Mouse (Mus musculus) midbrain, embryonic 14.5 days (tissue): Measurements from ENCODE around the gene Bmp8a. TPM values are rescaled to one million over a fixed set of nuclear protein-coding genes. Genes with fewer than 3 reads are reported as not detected.
"Not testable (repeated sequence)": the region's sequence is repeated elsewhere in the genome, so short reads cannot be mapped to it uniquely, and the experiment has no call there.

Experiments
- ATAC-seq: fragments of 200-750 bp; cut with Nextera tagmentation; 2 replicates; pipeline ENCODE4 v1.8.0; 2017; ENCODE audit warnings: moderate number of reproducible peaks, moderate library complexity; ENCODE audit not compliant: low FRiP score, low TSS enrichment
- DNase-seq: peaks from one replicate; pipeline ENCODE4 v3.0.0-alpha.2; 2015
- H3K27ac ChIP-seq: fragments of 300-500 bp; sonication (generic); replicated peaks from 2 replicates; pipeline ENCODE4 v1.5.1; 2014; ENCODE audit warnings: mild to moderate bottlenecking, low read depth, low read length, moderate library complexity
- H3K27me3 ChIP-seq: fragments of 300-500 bp; sonication (generic); 2 replicates; pipeline ENCODE4 v1.6.1; 2014; ENCODE audit warnings: low read length, control low read depth, mixed read lengths; ENCODE audit not compliant: control insufficient read depth, insufficient read depth
- H3K36me3 ChIP-seq: fragments of 300-500 bp; sonication (generic); 2 replicates; pipeline ENCODE4 v1.6.1; 2014; ENCODE audit warnings: low read length, control low read depth; ENCODE audit not compliant: control insufficient read depth, insufficient read depth
- H3K4me1 ChIP-seq: fragments of 300-500 bp; sonication (generic); 2 replicates; pipeline ENCODE4 v1.6.1; 2014; ENCODE audit warnings: mild to moderate bottlenecking, antibody characterized with exemption, low read length, control low read depth; ENCODE audit not compliant: control insufficient read depth, insufficient read depth
- H3K4me2 ChIP-seq: fragments of 300-500 bp; sonication (generic); 2 replicates; pipeline ENCODE4 v1.6.1; 2014; ENCODE audit warnings: mild to moderate bottlenecking, low read length, moderate library complexity
- H3K4me3 ChIP-seq: fragments of 300-500 bp; sonication (generic); replicated peaks from 2 replicates; pipeline ENCODE4 v1.5.1; 2014; ENCODE audit warnings: low read depth, low read length
- H3K9ac ChIP-seq: fragments of 300-500 bp; sonication (generic); replicated peaks from 2 replicates; pipeline ENCODE4 v1.6.1; 2014; ENCODE audit warnings: mild to moderate bottlenecking, low read length, moderate library complexity
- H3K9me3 ChIP-seq: fragments of 300-500 bp; sonication (generic); 2 replicates; pipeline ENCODE4 v1.6.1; 2016; ENCODE audit warnings: low read length, control low read depth, mixed read lengths; ENCODE audit not compliant: control insufficient read depth
- WGBS: fragments of 180-500 bp; shearing (Covaris S2); extraction: QIAGEN DNeasy Blood & Tissue Kit; methylation state at CpG from one replicate; pipeline ENCODE4 v1.1.7; 2014; 5-methylcytosine and 5-hydroxymethylcytosine counted together
- polyA plus RNA-seq: library from polyadenylated mRNA; unstranded; fragments of >200 nt; fragmentation: Nextera tagmentation; extraction: Ambion mirVana; gene quantifications from 2 replicates; pipeline ENCODE4 v1.2.1, GENCODE M21; 2014

Gene Bmp8a
- polyA plus RNA-seq, 1 experiment from 2014 or later, result 0.11 TPM

- H3K4me3 ChIP-seq, result no peak overlapping the region
- peaks cover 72% of the 10 kb centered on the region for H3K36me3 ChIP-seq
- no peaks in the 10 kb centered on the region for H3K9me3 ChIP-seq
- no peak for DNase-seq
- no peak overlapping the region for H3K4me2 ChIP-seq
- H3K27ac ChIP-seq, result no peak overlapping the region
- no peak for ATAC-seq
- WGBS, result 92% methylated on average over 12 of the region's 12 CpGs
- peaks cover 19% of the 10 kb centered on the region for H3K4me1 ChIP-seq
- H3K9ac ChIP-seq, result no peak overlapping the region
- no peaks in the 10 kb centered on the region for H3K27me3 ChIP-seq
Observed at GRCm38 (mm10) chr4:123289038-123289437, 54.0 kb downstream of the Bmp8a start.

DNA sequence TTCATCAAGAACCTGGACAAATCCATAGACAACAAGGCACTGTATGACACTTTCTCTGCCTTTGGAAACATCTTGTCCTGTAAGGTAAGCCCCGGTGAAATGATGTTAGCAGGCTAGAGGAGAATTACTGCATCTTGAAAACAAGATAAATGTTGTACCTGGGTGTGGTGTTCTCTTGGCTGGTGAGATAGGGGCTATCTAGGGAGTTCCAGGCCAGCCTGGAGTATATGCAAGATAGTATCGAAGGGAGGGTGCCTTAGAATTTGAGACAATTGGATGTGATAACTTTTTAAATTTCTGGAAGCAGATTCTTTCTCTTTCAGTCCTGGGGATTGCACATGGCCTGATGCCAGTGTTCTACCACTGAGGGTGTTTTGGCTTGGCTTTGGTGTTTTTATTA lies 56.3 kb downstream of the Bmp8a start:
- Histone ChIP-seq H3K9ac (no peak overlapping the region), H3K9me3 (no peaks in the 10 kb centered on the region), H3K36me3 (peaks cover 50% of the 10 kb centered on the region), H3K27me3 (no peaks in the 10 kb centered on the region), H3K27ac (no peak overlapping the region), H3K4me2 (no peak overlapping the region), H3K4me1 (peaks cover 22% of the 10 kb centered on the region), H3K4me3 (no peak overlapping the region)
- ATAC-seq (no peak), DNase-seq (no peak)
- 92% methylated on average over 2 of the region's 2 CpGs for WGBS

DNA sequence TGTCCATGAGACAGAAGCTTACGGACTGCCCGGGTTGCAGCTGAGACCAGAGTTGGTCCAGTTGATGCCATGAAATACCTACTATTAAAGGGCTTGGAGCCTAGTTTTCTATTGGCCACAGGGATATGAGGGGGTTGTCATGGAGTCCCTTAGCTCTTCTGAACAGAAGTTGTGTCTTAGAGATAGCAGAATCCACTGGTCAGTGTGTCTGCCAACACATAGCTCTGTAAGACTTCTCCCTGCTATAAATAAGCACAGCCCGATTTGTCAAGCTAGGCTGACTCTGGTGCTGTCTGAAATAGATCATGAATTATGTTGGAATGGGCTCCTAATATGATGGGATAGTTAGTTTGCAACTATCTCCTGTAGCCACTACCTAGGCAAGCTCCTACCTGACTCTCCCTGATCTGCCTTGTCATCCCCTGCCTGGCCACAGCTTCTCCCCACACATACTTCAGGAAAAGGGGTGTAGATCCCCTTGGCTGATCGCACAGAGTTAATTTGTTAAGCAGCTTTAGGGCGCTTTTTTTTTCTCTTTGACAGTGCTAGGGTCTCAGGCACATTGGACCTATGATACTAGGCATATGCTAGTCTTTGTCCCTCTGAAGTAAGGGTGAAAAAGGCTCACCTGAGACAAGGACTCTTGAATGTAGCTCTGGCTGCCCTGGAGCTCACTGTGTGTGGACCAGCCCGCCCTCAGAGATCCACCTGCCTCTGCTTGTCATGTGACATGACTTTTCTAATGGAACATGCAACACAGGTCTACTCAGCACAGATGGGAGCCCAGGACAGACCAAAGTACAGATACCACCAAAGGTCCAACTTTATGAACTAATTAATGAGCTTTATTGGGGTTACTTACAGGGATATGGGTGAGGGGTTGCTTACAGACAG lies 58.1 kb downstream of the Bmp8a start:
- DNase-seq (no peak), ATAC-seq (no peak)
- Histone ChIP-seq H3K9me3 (no peaks in the 10 kb centered on the region), H3K27me3 (no peaks in the 10 kb centered on the region), H3K9ac (peak overlapping the region; percentile 60; the same call in 1 of the 2 replicates), H3K4me2 (peak overlapping the region; percentile 93), H3K4me1 (peaks cover 22% of the 10 kb centered on the region), H3K4me3 (peak overlapping the region; percentile 51), H3K27ac (no peak overlapping the region), H3K36me3 (peaks cover 35% of the 10 kb centered on the region)
- WGBS, result 86% methylated on average over 6 of the region's 6 CpGs

GRCm38 (mm10) chr4:123283675-123284064 lies 59.4 kb downstream of the Bmp8a start:
- DNase-seq, result peak; percentile 25
- WGBS, result 2% methylated on average over 12 of the region's 15 CpGs
- ATAC-seq, result not testable (repeated sequence)

GRCm38 (mm10) chr4:123282915-123283674 lies 60.0 kb downstream of the Bmp8a start:
- H3K27ac ChIP-seq, H3K27me3 ChIP-seq, H3K9me3 ChIP-seq: not testable (repeated sequence)
- H3K36me3 ChIP-seq, result peaks cover 17% of the 10 kb centered on the region
- ATAC-seq (peak; percentile 79), DNase-seq (peak; percentile 52)
- H3K4me2 ChIP-seq, result peak overlapping the region; percentile 93
- peak overlapping the region; percentile 60; the same call in 1 of the 2 replicates for H3K9ac ChIP-seq
- peaks cover 22% of the 10 kb centered on the region for H3K4me1 ChIP-seq
- peak overlapping the region; percentile 51 for H3K4me3 ChIP-seq
- WGBS, result under 1% methylated on average over 39 of the region's 55 CpGs

More at GRCm38 (mm10) chr4:123283675-123284064, 59.4 kb downstream of the Bmp8a start:
- Histone ChIP-seq H3K9ac (peak overlapping the region; percentile 60), H3K4me2 (peak overlapping the region; percentile 93), H3K4me1 (peaks cover 22% of the 10 kb centered on the region), H3K4me3 (peak overlapping the region; percentile 51), H3K36me3 (peaks cover 23% of the 10 kb centered on the region)
- not testable (repeated sequence) for H3K9me3 ChIP-seq, H3K27me3 ChIP-seq, H3K27ac ChIP-seq

- peak; percentile 92 for DNase-seq
- Histone ChIP-seq H3K27me3 (no peaks in the 10 kb centered on the region), H3K27ac (peak overlapping the region; percentile 14; the same call in 1 of the 2 replicates), H3K36me3 (peaks cover 12% of the 10 kb centered on the region), H3K4me2 (peak overlapping the region; percentile 93), H3K4me3 (peak overlapping the region; percentile 51), H3K4me1 (peaks cover 22% of the 10 kb centered on the region), H3K9ac (peak overlapping the region; percentile 41; the same call in 1 of the 2 replicates), H3K9me3 (no peaks in the 10 kb centered on the region)
- ATAC-seq, result peak; percentile 91
- WGBS, result under 1% methylated on average over 25 of the region's 25 CpGs
Observed at GRCm38 (mm10) chr4:123282500-123282899, 60.6 kb downstream of the Bmp8a start.

GRCm38 (mm10) chr4:123280117-123280516 lies 62.9 kb downstream of the Bmp8a start:
- no peak for ATAC-seq
- Histone ChIP-seq H3K27ac (no peak overlapping the region), H3K9me3 (no peaks in the 10 kb centered on the region), H3K9ac (no peak overlapping the region), H3K4me1 (peaks cover 15% of the 10 kb centered on the region), H3K4me2 (no peak overlapping the region), H3K36me3 (no peaks in the 10 kb centered on the region), H3K27me3 (no peaks in the 10 kb centered on the region), H3K4me3 (no peak overlapping the region)
- DNase-seq, result no peak
- WGBS, result 80% methylated on average over 3 of the region's 3 CpGs

DNA sequence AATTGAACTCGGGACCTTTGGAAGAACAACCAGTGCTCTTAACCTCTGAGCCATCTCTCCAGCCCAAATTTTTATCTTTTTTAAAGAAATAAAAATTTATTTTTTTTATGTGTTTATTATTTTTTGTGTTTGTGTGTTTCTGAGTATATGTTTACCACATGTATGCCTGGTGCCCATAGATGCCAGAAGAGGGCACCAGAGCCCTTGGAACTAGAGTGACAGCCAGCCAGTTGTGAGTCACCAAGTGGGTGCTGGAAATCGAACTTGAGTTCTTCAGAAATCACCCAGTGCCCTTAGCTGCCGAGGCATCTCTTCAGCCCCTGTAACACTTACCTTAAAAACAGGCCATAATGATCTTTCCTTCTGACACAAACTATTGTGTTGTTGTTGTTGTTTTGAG lies 72.0 kb downstream of the Bmp8a start:
- H3K27ac ChIP-seq, result no peak overlapping the region
- H3K9ac ChIP-seq, result no peak overlapping the region
- WGBS, result 90% methylated on average over 3 of the region's 3 CpGs
- no peaks in the 10 kb centered on the region for H3K4me1 ChIP-seq
- no peak overlapping the region for H3K4me2 ChIP-seq
- H3K4me3 ChIP-seq, result no peak overlapping the region
- no peaks in the 10 kb centered on the region for H3K36me3 ChIP-seq
- DNase-seq, result no peak
- no peak for ATAC-seq
- H3K27me3 ChIP-seq, result no peaks in the 10 kb centered on the region
- H3K9me3 ChIP-seq, result no peaks in the 10 kb centered on the region
